Mouse (Mus musculus): ENCODE measurements around the gene Topors.
A peak's percentile ranks its signal among the peaks of the same experiment; 100 is the strongest.

Topors gene

GRCm38 (mm10) chr4:40250984-40251383 lies 18.7 kb downstream of the Topors start:
- DNase-seq (ENCODE audit: low spot score in 2 of 2): no peak

GRCm38 (mm10) chr4:40244035-40244434 lies 25.6 kb downstream of the Topors start:
- peak in 1 of 2 experiments; percentile 46 for DNase-seq (ENCODE audit: low spot score in 2 of 2)

- no peak for DNase-seq (ENCODE audit: low spot score in 2 of 2)
Measured at GRCm38 (mm10) chr4:40243006-40243405, 26.6 kb downstream of the Topors start.

GRCm38 (mm10) chr4:40241928-40242327 lies 27.7 kb downstream of the Topors start:
- no peak for DNase-seq (ENCODE audit: low spot score in 2 of 2)

GRCm38 (mm10) chr4:40240272-40240744 lies 29.3 kb downstream of the Topors start:
- no peak for DNase-seq (ENCODE audit: low spot score in 2 of 2)

GRCm38 (mm10) chr4:40239409-40240271 lies 30.0 kb downstream of the Topors start, which contains the start of gene Ddx58:
TSS of gene Ddx58 (minus strand) at chr4:40239828.
- DNase-seq (ENCODE audit: low spot score in 2 of 2): peak; percentile 48 to 52

GRCm38 (mm10) chr4:40238483-40239408 lies 30.9 kb downstream of the Topors start:
- DNase-seq (ENCODE audit: low spot score in 2 of 2): peak; percentile 38 to 46

- DNase-seq (ENCODE audit: low spot score in 2 of 2): no peak
Measured at GRCm38 (mm10) chr4:40236829-40237228, 32.8 kb downstream of the Topors start.

- DNase-seq (ENCODE audit: low spot score in 2 of 2): no peak
Measured at GRCm38 (mm10) chr4:40234256-40234655, 35.4 kb downstream of the Topors start.

- no peak for DNase-seq (ENCODE audit: low spot score in 2 of 2)
Measured at GRCm38 (mm10) chr4:40233062-40233664, 36.5 kb downstream of the Topors start.

- DNase-seq (ENCODE audit: low spot score in 2 of 2): peak; percentile 68 to 79
Measured at GRCm38 (mm10) chr4:40229723-40230122, 39.9 kb downstream of the Topors start.

GRCm38 (mm10) chr4:40227886-40228285 lies 41.8 kb downstream of the Topors start:
- DNase-seq (ENCODE audit: low spot score in 2 of 2): no peak

- no peak for DNase-seq (ENCODE audit: low spot score in 2 of 2)
Measured at GRCm38 (mm10) chr4:40227131-40227530, 42.5 kb downstream of the Topors start.

- DNase-seq (ENCODE audit: low spot score in 2 of 2): no peak
Measured at GRCm38 (mm10) chr4:40226095-40226494, 43.6 kb downstream of the Topors start.

GRCm38 (mm10) chr4:40221876-40222585 lies 47.6 kb downstream of the Topors start:
- no peak for DNase-seq (ENCODE audit: low spot score in 2 of 2)

- no peak for DNase-seq (ENCODE audit: low spot score in 2 of 2)
Measured at GRCm38 (mm10) chr4:40221004-40221760, 48.5 kb downstream of the Topors start.

GRCm38 (mm10) chr4:40220437-40220836 lies 49.2 kb downstream of the Topors start:
- no peak for DNase-seq (ENCODE audit: low spot score in 2 of 2)

- DNase-seq (ENCODE audit: low spot score in 2 of 2): peak in 1 of 2 experiments; percentile 30
Measured at GRCm38 (mm10) chr4:40218382-40218781, 51.3 kb downstream of the Topors start.

GRCm38 (mm10) chr4:40217910-40218309 lies 51.7 kb downstream of the Topors start:
- no peak for DNase-seq (ENCODE audit: low spot score in 2 of 2)

- no peak for DNase-seq (ENCODE audit: low spot score in 2 of 2)
Measured at GRCm38 (mm10) chr4:40212177-40212576, 57.5 kb downstream of the Topors start.
